Mouse (Mus musculus) liver, embryonic 16.5 days (tissue): Measurements from ENCODE around the gene Babam2. TPM values are rescaled to one million over a fixed set of nuclear protein-coding genes. Genes with fewer than 3 reads are reported as not detected.

Experiments used
- ATAC-seq: fragments of 200-750 bp; cut with Nextera tagmentation; 2 replicates; pipeline ENCODE4 v1.8.0; 2017; ENCODE audit warnings: low read depth, mild to moderate bottlenecking, moderate number of reproducible peaks, moderate library complexity
- H3K27ac ChIP-seq: fragments of 300-500 bp; sonication (generic); 2 replicates; pipeline ENCODE4 v1.5.1; 2014; ENCODE audit warnings: mild to moderate bottlenecking, low read length
- H3K27me3 ChIP-seq: fragments of 300-500 bp; sonication (generic); 2 replicates; pipeline ENCODE4 v1.6.1; 2014; ENCODE audit warnings: low read depth, low read length, mixed read lengths; ENCODE audit not compliant: control insufficient read depth, insufficient read depth
- H3K36me3 ChIP-seq: fragments of 300-500 bp; sonication (generic); 2 replicates; pipeline ENCODE4 v1.6.1; 2014; ENCODE audit warnings: mild to moderate bottlenecking; ENCODE audit not compliant: control insufficient read depth, insufficient read depth
- H3K4me1 ChIP-seq: fragments of 300-500 bp; sonication (generic); 2 replicates; pipeline ENCODE4 v1.6.1; 2014; ENCODE audit warnings: low read depth, low read length, mixed read lengths; ENCODE audit not compliant: control insufficient read depth
- H3K4me2 ChIP-seq: fragments of 300-500 bp; sonication (generic); 2 replicates; pipeline ENCODE4 v1.6.1; 2014; ENCODE audit warnings: low read depth, low read length, mixed read lengths
- H3K4me3 ChIP-seq: fragments of 300-500 bp; sonication (generic); 2 replicates; pipeline ENCODE4 v1.5.1; 2014; ENCODE audit warnings: low read depth, mild to moderate bottlenecking, low read length
- H3K9ac ChIP-seq: fragments of 300-500 bp; sonication (generic); 2 replicates; pipeline ENCODE4 v1.6.1; 2014; ENCODE audit warnings: low read depth, low read length
- H3K9me3 ChIP-seq: fragments of 300-500 bp; sonication (generic); replicated peaks from 2 replicates; pipeline ENCODE4 v1.6.1; 2016; ENCODE audit warnings: low read length; ENCODE audit not compliant: control insufficient read depth
- WGBS: fragments of 180-500 bp; shearing (Covaris S2); extraction: QIAGEN DNeasy Blood & Tissue Kit; methylation state at CpG from one replicate; pipeline ENCODE4 v1.1.7; 2014; ENCODE audit not compliant: insufficient replicate concordance; 5-methylcytosine and 5-hydroxymethylcytosine counted together
- polyA plus RNA-seq: library from polyadenylated mRNA; unstranded; fragments of >200 nt; fragmentation: Nextera tagmentation; extraction: Ambion mirVana; gene quantifications from 2 replicates; pipeline ENCODE4 v1.2.1, GENCODE M21; 2015

Babam2 gene
- polyA plus RNA-seq, 1 experiment from 2014 or later, result 32.4 TPM

DNA sequence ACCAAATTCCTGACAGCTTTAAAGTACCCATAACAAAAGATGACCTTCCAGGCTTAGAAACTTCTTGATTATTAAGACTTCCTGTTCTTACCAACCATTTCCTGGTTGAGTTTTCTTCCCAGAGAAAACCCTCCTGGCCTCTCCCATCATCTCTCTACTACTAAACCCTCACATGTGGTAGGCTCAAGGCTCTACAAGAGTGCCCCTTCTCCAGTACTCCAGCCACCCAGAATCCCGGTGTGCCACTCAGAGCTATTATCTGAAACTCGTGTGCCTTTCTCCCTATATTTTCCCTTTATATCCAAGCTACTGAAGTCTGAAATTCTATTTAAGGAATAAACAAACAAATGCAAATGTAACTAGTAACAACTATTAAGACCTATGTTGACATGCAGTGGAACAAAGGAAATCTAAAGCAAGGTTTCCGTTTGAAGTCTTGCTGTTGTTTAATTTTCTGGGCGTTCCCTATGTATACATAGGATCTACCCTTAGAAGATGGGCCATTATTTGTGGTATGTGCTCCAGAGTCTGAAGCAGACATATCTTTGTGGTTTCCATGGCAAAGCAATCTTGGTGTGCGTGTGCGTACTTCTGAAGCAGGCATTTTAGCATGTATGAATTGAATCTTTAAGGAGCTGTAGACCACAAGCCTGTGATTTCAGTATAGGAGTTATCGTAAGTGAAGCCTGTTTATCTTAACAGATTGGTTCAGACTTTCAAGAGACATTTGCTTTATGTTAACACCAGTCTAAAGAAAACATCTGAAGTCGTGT, 361.2 kb downstream of the Babam2 start:
- no peaks in the 10 kb centered on the region for H3K9me3 ChIP-seq
- no peak overlapping the region for H3K4me3 ChIP-seq
- no peak overlapping the region for H3K27ac ChIP-seq
- ATAC-seq, result no peak
- H3K4me1 ChIP-seq, result no peaks in the 10 kb centered on the region
- 63% methylated on average over 8 of the region's 8 CpGs for WGBS
- no peak overlapping the region for H3K4me2 ChIP-seq
- no peaks in the 10 kb centered on the region for H3K36me3 ChIP-seq
- H3K27me3 ChIP-seq, result no peaks in the 10 kb centered on the region
- no peak overlapping the region for H3K9ac ChIP-seq

DNA sequence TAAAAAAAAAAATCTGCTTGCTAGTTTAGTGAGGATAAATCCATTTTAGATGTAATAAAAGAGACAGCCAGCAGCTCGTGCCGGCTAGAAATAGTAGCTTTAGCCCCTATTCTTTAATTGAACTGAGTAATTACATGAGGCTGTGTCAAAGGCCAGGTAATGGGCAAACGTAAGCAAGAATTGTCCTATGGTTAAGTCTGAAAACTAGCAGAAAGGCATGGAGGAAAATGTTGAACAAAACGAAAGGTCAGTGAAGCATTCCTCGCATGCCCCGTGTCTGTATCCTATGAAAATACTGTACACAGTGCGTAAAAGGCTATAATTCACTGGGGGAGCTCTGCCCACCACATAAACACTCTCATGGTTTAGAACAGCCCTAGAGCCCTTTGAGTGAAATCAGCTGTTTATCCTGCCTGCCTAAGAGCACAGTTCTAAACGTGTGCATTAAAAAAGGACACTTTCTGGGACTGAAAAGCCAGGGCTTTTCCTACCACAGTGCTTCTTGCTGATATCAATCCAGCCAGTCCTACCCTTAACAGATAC, 361.8 kb downstream of the Babam2 start:
- no peak overlapping the region for H3K27ac ChIP-seq

DNA sequence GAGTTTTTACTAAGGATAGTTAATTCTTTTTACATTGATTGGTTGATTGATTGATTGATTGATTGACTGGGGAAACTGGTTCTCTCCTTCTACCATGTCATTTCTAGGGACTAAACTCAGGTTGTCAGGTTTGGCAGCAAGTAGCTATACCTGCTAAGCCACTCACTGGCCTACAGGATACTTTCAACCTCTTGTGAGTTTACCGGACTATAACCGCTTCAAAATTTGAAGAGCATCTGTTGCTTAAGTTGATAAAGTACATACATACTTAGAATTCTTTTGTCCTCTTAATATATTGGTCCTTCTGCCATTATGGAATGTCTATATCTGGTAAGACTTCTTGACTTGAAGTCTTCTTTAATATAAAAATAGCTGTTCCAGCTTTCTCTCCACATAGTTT, 363.0 kb downstream of the Babam2 start:
- Histone ChIP-seq H3K36me3 (no peaks in the 10 kb centered on the region), H3K4me1 (no peaks in the 10 kb centered on the region), H3K27me3 (no peaks in the 10 kb centered on the region), H3K4me2 (no peak overlapping the region), H3K9ac (no peak overlapping the region), H3K4me3 (no peak overlapping the region), H3K9me3 (no peaks in the 10 kb centered on the region), H3K27ac (no peak overlapping the region)
- WGBS, result 83% methylated on average over 2 of the region's 2 CpGs
- no peak for ATAC-seq

More for the DNA sequence above, 361.8 kb downstream of the Babam2 start:
- Histone ChIP-seq H3K36me3 (no peaks in the 10 kb centered on the region), H3K27me3 (no peaks in the 10 kb centered on the region), H3K4me3 (no peak overlapping the region), H3K9ac (no peak overlapping the region), H3K9me3 (no peaks in the 10 kb centered on the region), H3K4me2 (no peak overlapping the region), H3K4me1 (no peaks in the 10 kb centered on the region)
- 69% methylated on average over 8 of the region's 8 CpGs for WGBS
- ATAC-seq, result no peak

DNA sequence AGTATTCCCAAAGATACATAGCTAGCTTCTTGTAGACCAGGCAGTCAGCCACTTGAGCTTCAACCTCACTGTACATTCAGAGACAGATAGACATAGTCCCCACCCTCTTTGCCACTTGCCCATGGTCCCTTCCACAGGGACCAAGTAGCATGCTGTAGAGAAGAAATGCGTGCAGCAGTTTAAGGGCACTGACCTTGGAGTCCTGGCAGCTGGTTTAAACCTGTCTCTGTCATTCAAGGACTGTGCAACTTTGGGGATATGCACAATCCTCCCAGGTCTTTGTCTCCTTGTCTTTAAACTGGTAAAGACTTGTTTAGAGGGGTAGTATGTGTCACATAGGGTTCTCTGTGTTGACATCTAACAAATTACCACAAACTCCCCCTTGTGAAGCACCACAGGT, 364.4 kb downstream of the Babam2 start:
- 61% methylated on average over 1 of the region's 1 CpGs for WGBS
- H3K27ac ChIP-seq, result no peak overlapping the region

DNA sequence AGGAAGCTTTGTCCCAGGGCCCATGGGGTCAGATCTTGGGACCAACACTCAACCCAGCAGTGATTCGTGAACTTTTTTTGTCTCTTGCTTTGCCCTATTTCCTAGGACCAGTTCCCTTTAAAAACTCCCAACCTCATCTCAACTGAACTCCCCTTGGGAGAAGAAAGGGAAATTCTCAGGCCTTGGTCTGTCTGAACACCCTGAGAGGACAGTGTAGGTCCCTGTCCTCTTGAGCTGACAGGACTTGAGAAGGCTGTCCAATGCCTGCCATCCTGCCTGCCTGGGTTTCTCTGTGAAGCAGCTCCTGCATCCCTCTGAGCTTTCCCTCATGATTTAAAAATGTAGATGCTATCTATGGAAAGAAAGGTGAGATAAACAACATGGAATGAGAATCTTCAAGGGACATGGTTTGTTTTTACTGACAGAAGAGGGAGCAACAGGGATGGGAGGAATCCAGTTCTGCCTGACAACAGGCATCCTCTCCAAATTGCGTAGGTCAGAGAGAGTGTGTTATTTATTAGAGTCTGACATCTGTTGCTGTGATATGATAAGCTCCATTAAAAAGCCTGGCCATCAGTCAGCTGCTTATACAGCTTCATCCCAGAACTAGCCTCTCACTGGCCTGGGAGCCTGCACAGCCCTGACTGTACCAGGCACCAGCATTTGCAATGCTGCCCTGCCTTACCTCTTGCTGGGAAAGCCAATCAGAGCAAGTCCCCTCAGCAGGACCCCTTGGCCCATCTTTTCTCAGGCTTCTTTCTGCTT, 367.0 kb downstream of the Babam2 start:
- no peaks in the 10 kb centered on the region for H3K4me1 ChIP-seq
- H3K4me3 ChIP-seq, result no peak overlapping the region
- H3K4me2 ChIP-seq, result no peak overlapping the region
- no peaks in the 10 kb centered on the region for H3K9me3 ChIP-seq
- ATAC-seq, result no peak
- H3K27me3 ChIP-seq, result no peaks in the 10 kb centered on the region
- H3K9ac ChIP-seq, result no peak overlapping the region
- 55% methylated on average over 2 of the region's 2 CpGs for WGBS
- H3K36me3 ChIP-seq, result no peaks in the 10 kb centered on the region
- no peak overlapping the region for H3K27ac ChIP-seq

More for the DNA sequence above, 364.4 kb downstream of the Babam2 start:
- H3K4me3 ChIP-seq, result no peak overlapping the region
- H3K36me3 ChIP-seq, result no peaks in the 10 kb centered on the region
- H3K9ac ChIP-seq, result no peak overlapping the region
- no peak for ATAC-seq
- H3K4me1 ChIP-seq, result no peaks in the 10 kb centered on the region
- H3K9me3 ChIP-seq, result no peaks in the 10 kb centered on the region
- no peak overlapping the region for H3K4me2 ChIP-seq
- H3K27me3 ChIP-seq, result no peaks in the 10 kb centered on the region

DNA sequence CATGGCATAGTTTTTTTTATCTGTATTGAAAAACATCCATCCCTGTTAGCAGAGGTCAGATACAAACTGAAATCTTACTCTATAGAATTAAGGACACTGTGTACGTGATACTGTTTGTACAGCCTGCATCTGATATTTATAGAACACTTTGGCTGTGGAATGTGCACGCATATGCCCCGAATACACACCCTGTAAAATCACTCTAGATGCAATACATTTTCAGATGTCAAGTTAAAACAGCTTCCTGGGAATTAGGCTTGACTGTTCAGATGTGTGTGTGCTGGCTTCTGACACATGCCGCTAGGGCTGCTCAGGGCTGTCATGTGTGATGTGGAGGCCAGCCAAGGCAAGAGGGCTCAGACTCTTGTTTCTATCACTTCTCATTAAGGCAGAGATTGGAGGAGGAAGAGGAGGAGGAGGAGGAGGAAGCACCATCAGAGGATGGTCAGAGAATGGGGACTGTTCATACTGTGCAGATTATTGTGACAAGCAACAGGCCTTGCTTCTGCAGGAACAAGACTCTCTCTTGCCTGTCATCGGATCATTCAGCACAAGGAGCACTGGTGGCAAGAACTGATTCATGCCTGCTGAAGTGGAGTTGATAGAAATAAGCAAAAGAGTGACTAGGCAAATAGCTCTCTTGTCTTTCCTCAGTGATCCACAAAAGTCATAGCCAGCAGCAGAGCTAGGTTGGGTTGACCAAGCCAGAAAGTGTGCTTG, 368.7 kb downstream of the Babam2 start:
- Histone ChIP-seq H3K9ac (no peak overlapping the region), H3K4me3 (no peak overlapping the region), H3K36me3 (no peaks in the 10 kb centered on the region), H3K27me3 (no peaks in the 10 kb centered on the region), H3K4me1 (no peaks in the 10 kb centered on the region), H3K27ac (no peak overlapping the region), H3K9me3 (no peaks in the 10 kb centered on the region), H3K4me2 (no peak overlapping the region)
- ATAC-seq, result no peak
- 77% methylated on average over 5 of the region's 5 CpGs for WGBS

DNA sequence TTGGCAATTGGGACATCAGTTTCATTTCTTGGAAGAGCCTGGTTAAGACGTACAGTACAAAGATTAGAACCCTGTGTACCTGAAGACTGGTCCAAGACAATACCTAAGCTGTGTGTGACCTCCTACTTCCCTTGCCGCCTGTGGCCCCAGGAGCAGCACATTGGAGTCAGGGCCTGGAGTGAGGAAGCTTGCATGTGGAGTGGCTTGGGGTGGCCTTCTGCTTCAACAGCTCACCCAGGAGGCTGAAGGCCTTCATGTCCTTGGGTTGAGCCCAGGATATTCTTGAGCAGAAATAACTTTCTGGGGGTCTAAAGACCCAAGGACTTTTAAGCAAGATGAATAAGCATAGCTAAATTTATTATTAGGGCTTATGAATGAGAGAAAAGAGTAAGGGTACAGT, 369.4 kb downstream of the Babam2 start:
- Histone ChIP-seq H3K4me2 (no peak overlapping the region), H3K9me3 (no peaks in the 10 kb centered on the region), H3K4me3 (no peak overlapping the region), H3K27ac (no peak overlapping the region), H3K27me3 (no peaks in the 10 kb centered on the region), H3K36me3 (no peaks in the 10 kb centered on the region), H3K9ac (no peak overlapping the region), H3K4me1 (no peaks in the 10 kb centered on the region)
- no peak for ATAC-seq
- WGBS, result 71% methylated on average over 2 of the region's 2 CpGs

DNA sequence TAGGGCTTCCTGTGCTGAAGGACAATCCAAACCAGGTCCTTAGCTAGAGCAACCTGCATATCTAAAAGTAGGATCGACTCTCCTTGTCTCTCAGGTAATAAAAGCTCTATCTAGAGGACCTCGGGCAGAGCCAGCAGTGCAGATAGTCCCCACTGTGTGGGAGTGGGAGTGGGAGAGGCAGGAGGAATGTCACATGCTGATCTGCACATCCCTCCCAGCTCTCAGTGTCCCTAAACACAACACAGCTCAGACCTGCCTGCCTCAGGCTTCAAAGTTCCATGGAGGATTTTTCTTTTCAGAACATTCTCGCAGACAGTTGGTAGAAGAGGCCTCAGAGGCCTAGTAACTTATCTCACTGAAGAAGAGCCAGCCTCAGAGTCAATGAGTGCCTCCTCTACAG, 371.1 kb downstream of the Babam2 start:
- H3K4me2 ChIP-seq, result no peak overlapping the region
- H3K27ac ChIP-seq, result no peak overlapping the region
- no peaks in the 10 kb centered on the region for H3K27me3 ChIP-seq
- no peak for ATAC-seq
- H3K9ac ChIP-seq, result no peak overlapping the region
- H3K36me3 ChIP-seq, result no peaks in the 10 kb centered on the region
- WGBS, result 66% methylated on average over 3 of the region's 3 CpGs
- H3K9me3 ChIP-seq, result no peaks in the 10 kb centered on the region
- H3K4me1 ChIP-seq, result no peaks in the 10 kb centered on the region
- H3K4me3 ChIP-seq, result no peak overlapping the region
